Mouse (Mus musculus): ENCODE data around the gene Pnkd. TPM values are rescaled to one million over a fixed set of nuclear protein-coding genes. Genes with fewer than 3 reads are reported as not detected.
A peak's percentile ranks its signal among the peaks of the same experiment; 100 is the strongest.

Pnkd gene
- polyA plus RNA-seq, 1 experiment from 2014 or later, result 156 TPM

DNA sequence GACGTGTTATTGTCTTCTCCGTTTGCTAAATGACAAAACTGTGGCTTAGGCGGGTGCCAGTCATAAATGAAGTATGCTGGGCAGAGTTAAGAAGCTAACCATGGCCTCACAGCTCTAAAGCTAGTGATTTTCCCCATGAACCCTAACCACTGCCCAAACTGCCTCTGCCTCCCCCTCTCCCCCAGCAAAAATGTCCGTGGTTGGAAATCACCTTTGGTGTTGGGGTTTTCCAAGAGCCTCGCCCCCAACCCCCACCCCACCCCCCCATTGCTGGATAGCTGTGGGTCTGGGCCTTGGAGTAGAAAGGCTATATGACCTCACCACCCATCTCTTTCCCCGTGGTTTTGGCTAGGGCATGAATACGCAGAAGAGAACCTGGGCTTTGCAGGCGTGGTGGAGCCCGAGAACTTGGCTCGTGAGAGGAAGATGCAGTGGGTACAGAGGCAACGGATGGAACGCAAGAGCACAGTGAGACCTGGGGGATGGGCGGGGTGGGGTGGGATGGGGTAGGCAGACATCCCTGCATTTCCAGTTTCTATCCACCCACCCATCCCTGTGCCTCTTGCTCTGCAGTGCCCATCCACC is 66.5 kb downstream of the Pnkd start:
- H3K4me3 ChIP-seq (replicated peaks), result no peak overlapping the region
- no peak overlapping the region for H3K9ac ChIP-seq (replicated peaks)
- H3K4me1 ChIP-seq, result no peaks in the 10 kb centered on the region
- H3K27ac ChIP-seq (replicated peaks), result no peak overlapping the region
- WGBS, result 96% methylated on average over 13 of the region's 13 CpGs
- H3K36me3 ChIP-seq, result peaks cover 43% of the 10 kb centered on the region
- no peaks in the 10 kb centered on the region for H3K9me3 ChIP-seq (replicated peaks)
- no peak overlapping the region for H3K4me2 ChIP-seq
- no peak for ATAC-seq (ENCODE audit: low FRiP score)
- H3K27me3 ChIP-seq (replicated peaks), result no peaks in the 10 kb centered on the region

DNA sequence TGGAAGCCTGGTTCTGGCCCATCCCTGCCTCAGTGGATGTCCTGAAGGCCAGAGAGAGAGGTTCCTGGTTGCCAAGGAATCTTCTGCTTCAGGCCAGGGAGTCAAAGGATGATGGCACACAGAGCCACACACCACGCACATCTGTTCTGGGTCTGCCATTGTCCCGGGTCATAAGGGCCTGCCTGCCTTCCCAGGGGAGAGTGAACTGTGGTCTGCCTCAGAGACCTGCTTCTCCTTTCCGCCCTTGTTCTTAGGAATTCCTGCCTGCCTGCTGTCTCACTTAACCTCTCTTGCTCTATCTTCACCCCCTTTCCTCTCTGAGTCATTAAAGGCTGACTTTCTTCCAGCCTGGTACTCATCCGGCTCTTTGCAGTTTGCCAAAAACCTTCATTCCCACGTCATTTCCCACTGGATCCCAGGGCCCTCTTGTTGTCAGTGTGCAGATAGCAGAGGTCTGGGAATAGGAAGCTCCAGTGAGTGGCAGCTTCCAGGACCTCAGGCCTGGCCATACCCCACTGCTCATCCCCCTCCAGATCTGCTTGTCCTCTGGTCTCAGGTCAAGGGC is 67.9 kb downstream of the Pnkd start:
- ATAC-seq (ENCODE audit: low FRiP score), result no peak
- Histone ChIP-seq H3K4me1 (no peaks in the 10 kb centered on the region), H3K9me3 (replicated peaks) (no peaks in the 10 kb centered on the region), H3K4me2 (no peak overlapping the region), H3K27me3 (replicated peaks) (no peaks in the 10 kb centered on the region), H3K4me3 (replicated peaks) (no peak overlapping the region), H3K36me3 (peaks cover 41% of the 10 kb centered on the region), H3K27ac (replicated peaks) (no peak overlapping the region), H3K9ac (replicated peaks) (no peak overlapping the region)
- WGBS, result 85% methylated on average over 5 of the region's 5 CpGs

DNA sequence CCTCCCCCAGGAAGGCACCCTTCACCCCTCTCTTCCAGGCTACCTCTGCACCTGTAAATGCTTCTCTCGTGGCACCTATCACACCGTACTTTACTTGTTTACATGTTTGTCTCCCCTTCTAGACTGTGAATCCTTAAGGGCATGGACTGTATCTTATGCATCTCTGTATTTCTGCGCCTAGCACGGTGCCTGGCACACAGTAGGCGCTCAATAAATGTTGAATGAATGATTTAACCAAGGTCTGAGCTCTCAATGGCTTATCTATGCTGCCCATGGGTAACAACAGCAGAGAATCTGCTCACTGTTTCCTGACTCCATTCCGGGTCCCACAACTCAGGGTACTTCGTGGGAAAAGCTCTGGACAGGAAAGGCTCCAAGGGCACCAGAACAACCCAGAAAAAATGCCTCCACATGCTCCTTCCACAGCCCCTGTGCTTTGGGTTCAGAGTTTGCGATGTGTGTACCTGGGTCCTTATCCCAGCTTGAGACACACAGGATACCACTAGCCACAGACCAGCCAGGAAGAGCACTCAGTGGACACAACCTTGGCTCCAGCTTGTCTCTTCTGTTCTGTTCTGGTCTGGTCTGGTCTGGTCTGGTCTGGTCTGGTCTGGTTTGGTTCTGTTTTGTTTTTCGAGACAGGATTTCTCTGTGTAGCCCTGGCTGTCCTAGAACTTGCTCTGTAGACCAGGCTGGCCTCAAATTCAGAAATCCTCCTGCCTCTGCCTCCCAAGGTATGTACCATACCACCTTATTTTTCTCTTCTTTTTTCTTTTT is 68.9 kb downstream of the Pnkd start:
- H3K4me2 ChIP-seq, result no peak overlapping the region
- H3K27me3 ChIP-seq (replicated peaks), result no peaks in the 10 kb centered on the region
- peaks cover 40% of the 10 kb centered on the region for H3K36me3 ChIP-seq
- 96% methylated on average over 9 of the region's 9 CpGs for WGBS
- no peaks in the 10 kb centered on the region for H3K9me3 ChIP-seq (replicated peaks)
- no peak overlapping the region for H3K27ac ChIP-seq (replicated peaks)
- H3K4me3 ChIP-seq (replicated peaks), result no peak overlapping the region
- no peaks in the 10 kb centered on the region for H3K4me1 ChIP-seq
- no peak for ATAC-seq (ENCODE audit: low FRiP score)
- H3K9ac ChIP-seq (replicated peaks), result no peak overlapping the region

DNA sequence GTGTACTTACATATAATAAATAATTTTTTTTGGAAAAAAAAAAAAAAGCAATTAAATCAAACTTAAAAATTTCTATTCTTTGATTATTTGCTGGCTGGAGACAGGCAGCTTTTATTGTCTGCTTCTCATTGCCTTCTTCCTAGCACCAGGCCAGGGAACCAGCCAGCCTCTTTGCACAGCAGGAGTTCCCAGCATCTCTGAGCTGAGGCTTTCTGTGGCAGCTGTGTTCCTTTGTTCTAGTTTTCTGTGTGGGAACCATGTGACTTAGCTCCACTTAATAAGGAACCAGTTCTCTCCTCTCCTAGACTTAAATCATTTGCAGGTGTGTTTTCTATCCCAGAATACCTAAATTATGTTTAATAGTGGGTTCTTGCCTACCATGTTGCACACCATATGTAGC is 72.8 kb downstream of the Pnkd start:
- H3K4me1 ChIP-seq, result peaks cover 4% of the 10 kb centered on the region; the same call in 1 of the 2 replicates
- ATAC-seq (ENCODE audit: low FRiP score), result no peak
- H3K36me3 ChIP-seq, result peaks cover 13% of the 10 kb centered on the region
- H3K9me3 ChIP-seq (replicated peaks), result no peaks in the 10 kb centered on the region
- no peak overlapping the region for H3K4me3 ChIP-seq (replicated peaks)
- H3K27me3 ChIP-seq (replicated peaks), result no peaks in the 10 kb centered on the region
- no peak overlapping the region for H3K27ac ChIP-seq (replicated peaks)
- no peak overlapping the region for H3K9ac ChIP-seq (replicated peaks)
- no peak overlapping the region for H3K4me2 ChIP-seq

DNA sequence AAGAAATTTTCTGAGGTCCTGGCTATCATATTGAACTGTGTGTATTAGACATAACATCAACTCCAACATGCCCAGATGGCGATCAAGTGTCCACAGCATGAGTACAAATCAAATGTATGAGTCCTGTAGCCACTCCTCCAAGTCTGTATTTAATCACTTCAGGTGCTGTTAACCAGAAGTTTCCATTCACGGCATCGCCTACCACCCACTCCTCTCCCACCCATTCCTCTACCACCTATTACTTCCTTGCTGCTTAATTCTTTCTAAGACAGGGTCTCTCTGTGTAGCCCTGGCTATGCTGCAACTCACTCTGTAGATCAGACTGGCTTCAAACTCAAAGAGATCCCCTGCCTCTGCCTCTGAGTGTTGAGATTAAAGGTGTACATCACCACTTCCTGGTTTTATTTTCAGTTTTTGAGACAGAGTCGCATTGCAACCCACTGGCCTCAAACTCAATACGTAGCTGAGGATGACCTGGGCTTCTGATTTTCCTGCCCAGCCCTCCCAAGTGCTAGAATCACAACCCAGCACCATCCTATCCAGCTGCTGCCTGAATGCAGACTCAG is 75.3 kb downstream of the Pnkd start:
- Histone ChIP-seq H3K4me2 (no peak overlapping the region), H3K27me3 (replicated peaks) (no peaks in the 10 kb centered on the region), H3K36me3 (no peaks in the 10 kb centered on the region), H3K4me3 (replicated peaks) (no peak overlapping the region), H3K9ac (replicated peaks) (no peak overlapping the region), H3K9me3 (replicated peaks) (no peaks in the 10 kb centered on the region), H3K27ac (replicated peaks) (no peak overlapping the region), H3K4me1 (peaks cover 5% of the 10 kb centered on the region; the same call in 1 of the 2 replicates)
- no peak for ATAC-seq (ENCODE audit: low FRiP score)
- WGBS, result 87% methylated on average over 5 of the region's 5 CpGs

DNA sequence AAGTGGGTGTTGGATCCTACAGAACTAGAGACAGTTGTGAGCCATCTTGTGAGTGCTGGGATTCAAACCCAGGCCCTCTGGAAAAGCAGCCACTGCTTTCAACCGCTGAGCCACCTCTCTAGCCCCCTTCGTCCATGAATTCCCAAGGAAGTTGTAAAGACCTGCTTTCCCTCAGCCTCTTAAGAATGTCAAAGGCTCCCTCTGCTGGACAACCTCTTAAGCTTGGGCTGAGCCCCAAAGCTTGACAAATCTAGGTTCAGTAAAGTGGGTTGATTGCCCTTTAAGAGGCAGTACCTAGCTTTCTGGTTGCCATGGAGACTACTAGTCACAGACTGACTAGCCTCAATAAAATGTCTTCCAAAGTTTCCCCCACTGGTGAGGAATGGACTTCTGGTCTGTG is 77.1 kb downstream of the Pnkd start, which contains the start of gene Catip:
TSS of gene Catip (plus strand) at position 297 of the 400 bp plus-strand sequence.
- no peaks in the 10 kb centered on the region for H3K36me3 ChIP-seq
- H3K4me1 ChIP-seq, result peaks cover 5% of the 10 kb centered on the region; the same call in 1 of the 2 replicates
- H3K9ac ChIP-seq (replicated peaks), result no peak within 1 kb of the TSS
- no peaks in the 10 kb centered on the region for H3K9me3 ChIP-seq (replicated peaks)
- ATAC-seq (ENCODE audit: low FRiP score), result peak; percentile 75
- H3K27ac ChIP-seq (replicated peaks), result no peak within 1 kb of the TSS
- H3K4me3 ChIP-seq (replicated peaks), result no peak within 1 kb of the TSS
- H3K27me3 ChIP-seq (replicated peaks), result no peaks in the 10 kb centered on the region
- peak within 1 kb of the TSS; percentile 11; the same call in 1 of the 2 replicates for H3K4me2 ChIP-seq
- WGBS, result 0% methylated on average over 2 of the region's 2 CpGs

DNA sequence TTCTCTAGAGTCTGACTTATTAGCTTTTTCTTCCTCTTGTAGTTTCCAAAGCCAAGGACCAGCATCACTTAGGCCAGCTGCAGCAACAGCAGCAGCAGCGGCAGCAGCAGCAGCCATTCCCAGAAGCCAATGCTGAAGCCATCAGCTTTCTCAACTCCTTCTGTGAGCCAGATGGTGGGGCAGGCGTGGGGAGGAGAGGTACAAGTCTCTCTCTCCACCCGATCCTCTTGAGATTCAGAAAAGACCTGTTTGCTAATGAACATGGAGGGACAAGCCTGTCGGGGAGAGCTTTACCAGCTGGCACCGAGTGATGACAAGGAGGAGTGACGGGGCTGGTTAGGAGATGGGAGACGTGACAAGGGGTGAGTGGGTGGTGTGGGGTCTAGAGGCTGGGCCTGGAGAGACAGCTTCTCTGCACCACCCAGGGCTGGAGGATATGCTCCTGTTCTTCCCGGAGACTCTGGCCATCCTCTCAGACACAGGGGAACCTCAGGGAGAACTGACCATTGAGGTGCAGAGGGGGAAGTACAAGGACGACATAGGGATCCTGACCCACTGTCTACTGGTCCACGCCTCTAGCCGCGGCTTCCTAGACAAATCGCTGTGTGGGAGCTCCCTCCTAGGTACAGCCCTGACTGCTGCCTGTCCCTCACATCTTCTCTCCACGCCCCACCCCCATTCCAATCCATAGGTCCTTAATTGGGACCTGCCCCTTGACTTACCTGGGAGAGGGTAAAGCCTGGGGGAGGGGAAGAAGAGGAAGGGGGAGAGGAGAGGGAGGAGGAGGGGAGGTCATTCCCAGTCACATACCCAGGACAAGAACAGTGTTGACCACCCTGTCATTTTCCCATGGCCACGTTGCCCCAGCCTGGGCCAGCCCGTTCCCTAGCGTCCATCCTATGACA is 77.8 kb downstream of the Pnkd start:
- Histone ChIP-seq H3K9ac (replicated peaks) (no peak overlapping the region), H3K27me3 (replicated peaks) (no peaks in the 10 kb centered on the region), H3K4me1 (peaks cover 5% of the 10 kb centered on the region; the same call in 1 of the 2 replicates), H3K9me3 (replicated peaks) (no peaks in the 10 kb centered on the region), H3K36me3 (no peaks in the 10 kb centered on the region), H3K4me2 (peak overlapping the region; percentile 11; the same call in 1 of the 2 replicates), H3K27ac (replicated peaks) (no peak overlapping the region), H3K4me3 (replicated peaks) (no peak overlapping the region)
- WGBS, result 63% methylated on average over 17 of the region's 17 CpGs
- 0 out of 2 replicates have a peak, but pooled peaks have one; percentile 36 for ATAC-seq (ENCODE audit: low FRiP score)

DNA sequence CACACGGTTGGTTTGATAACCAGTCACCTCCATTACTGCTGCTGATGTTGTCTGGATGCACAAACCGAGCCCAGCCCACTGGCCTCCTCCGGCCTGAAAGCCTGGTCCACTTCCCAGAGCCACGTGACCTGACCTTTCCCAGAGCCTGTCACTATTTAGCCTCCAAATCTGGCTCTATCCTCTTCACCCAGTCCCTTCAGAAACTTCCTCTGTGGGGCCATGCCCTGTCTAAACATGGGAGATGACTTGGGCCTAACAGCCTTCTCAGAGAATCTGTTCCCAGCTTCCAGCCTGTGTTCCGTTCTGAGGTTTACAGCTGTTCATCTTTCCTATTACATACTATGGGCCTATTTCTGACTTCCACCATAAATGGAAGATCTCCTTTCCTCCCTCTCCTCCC is 78.7 kb downstream of the Pnkd start:
- H3K27me3 ChIP-seq (replicated peaks), result no peaks in the 10 kb centered on the region
- 79% methylated on average over 5 of the region's 5 CpGs for WGBS
- no peak overlapping the region for H3K27ac ChIP-seq (replicated peaks)
- H3K4me3 ChIP-seq (replicated peaks), result no peak overlapping the region
- no peak for ATAC-seq (ENCODE audit: low FRiP score)
- H3K9ac ChIP-seq (replicated peaks), result no peak overlapping the region
- H3K4me2 ChIP-seq, result no peak overlapping the region
- H3K4me1 ChIP-seq, result peaks cover 14% of the 10 kb centered on the region
- no peaks in the 10 kb centered on the region for H3K9me3 ChIP-seq (replicated peaks)
- H3K36me3 ChIP-seq, result no peaks in the 10 kb centered on the region

DNA sequence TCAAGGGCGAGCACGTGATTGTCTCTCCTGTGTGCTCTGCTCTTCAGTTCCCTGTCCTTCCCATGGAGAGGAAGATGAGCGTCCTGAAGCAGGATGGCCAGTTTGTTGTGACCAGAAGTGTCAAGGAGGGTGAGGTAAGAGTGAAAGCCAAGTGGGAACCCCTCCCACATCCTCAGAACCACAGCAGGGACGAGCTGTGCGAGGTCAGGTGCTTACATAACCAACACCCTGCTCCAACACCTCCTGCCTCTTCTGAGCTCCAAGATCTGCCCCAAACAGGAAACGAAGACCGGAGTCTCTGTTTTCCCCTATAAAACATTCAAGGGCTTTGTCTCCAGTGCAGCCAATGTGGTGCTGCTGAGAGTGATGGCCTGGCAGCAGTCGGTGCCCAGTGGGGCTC is 79.5 kb downstream of the Pnkd start:
- no peak overlapping the region for H3K4me3 ChIP-seq (replicated peaks)
- no peak for ATAC-seq (ENCODE audit: low FRiP score)
- no peak overlapping the region for H3K27ac ChIP-seq (replicated peaks)
- H3K36me3 ChIP-seq, result no peaks in the 10 kb centered on the region
- H3K4me1 ChIP-seq, result peaks cover 14% of the 10 kb centered on the region
- no peaks in the 10 kb centered on the region for H3K27me3 ChIP-seq (replicated peaks)
- H3K4me2 ChIP-seq, result no peak overlapping the region
- no peak overlapping the region for H3K9ac ChIP-seq (replicated peaks)
- H3K9me3 ChIP-seq (replicated peaks), result no peaks in the 10 kb centered on the region
- WGBS, result 82% methylated on average over 8 of the region's 8 CpGs

DNA sequence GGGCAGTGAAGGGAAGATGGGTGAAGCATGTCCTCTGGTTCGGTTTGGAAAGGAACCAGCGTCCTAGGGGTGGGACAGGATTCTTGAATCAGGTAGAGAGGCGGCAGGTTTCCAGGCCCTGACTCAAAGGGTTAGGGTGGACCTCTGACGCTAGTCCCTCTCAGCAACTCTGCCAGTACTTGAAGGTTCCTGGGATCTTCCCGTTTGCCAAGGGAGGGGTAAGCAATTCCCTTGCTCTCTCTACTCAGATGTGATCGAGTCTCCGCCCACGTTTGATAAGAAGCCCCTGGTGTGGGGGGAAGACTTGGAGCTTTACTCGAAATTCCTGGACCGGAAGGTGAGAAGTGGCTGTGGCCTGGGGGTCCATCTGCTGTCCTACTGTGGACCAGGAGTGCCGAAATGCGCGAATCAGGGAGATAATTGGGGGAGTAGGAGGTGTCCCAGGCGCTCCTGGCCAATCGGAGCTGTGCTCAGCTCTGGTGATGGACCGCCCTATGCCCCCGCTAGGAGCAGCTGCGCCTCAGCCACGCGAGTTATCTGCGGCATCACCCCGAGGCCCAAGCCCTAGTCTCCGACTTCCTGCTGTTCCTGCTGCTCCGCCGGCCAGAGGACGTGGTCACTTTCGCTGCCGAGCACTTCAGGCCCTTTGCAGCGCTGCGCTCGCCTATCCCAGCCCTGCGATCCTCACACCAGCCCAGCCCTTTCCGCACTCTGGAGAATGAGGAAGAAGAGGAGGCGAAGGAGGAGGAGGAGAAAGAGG is 83.3 kb downstream of the Pnkd start:
- Histone ChIP-seq H3K36me3 (no peaks in the 10 kb centered on the region), H3K4me3 (replicated peaks) (peak overlapping the region; percentile 34), H3K4me1 (peaks cover 9% of the 10 kb centered on the region), H3K27ac (replicated peaks) (no peak overlapping the region), H3K27me3 (replicated peaks) (no peaks in the 10 kb centered on the region), H3K9ac (replicated peaks) (0 out of 2 replicates have a peak overlapping the region, but pooled peaks have one; percentile 11), H3K4me2 (peak overlapping the region; percentile 60), H3K9me3 (replicated peaks) (no peaks in the 10 kb centered on the region)
- peak; percentile 68; the same call in 1 of the 2 replicates for ATAC-seq (ENCODE audit: low FRiP score)
- 19% methylated on average over 34 of the region's 34 CpGs for WGBS

Data from neural tube, embryonic 15.5 days (tissue).